Mouse (Mus musculus): ENCODE measurements around the gene Cryaa. TPM values are rescaled to one million over a fixed set of nuclear protein-coding genes. Genes with fewer than 3 reads are reported as not detected.
"Not testable (repeated sequence)": the region's sequence is repeated elsewhere in the genome, so short reads cannot be mapped to it uniquely, and the experiment has no call there.

Cryaa gene
- polyA plus RNA-seq, 1 experiment from 2014 or later = not detected

GRCm38 (mm10) chr17:31695356-31695755 lies 17.7 kb downstream of the Cryaa start:
- peaks cover 12% of the 10 kb centered on the region for H3K4me1 ChIP-seq
- not testable (repeated sequence) for H3K4me3 ChIP-seq; H3K27me3 ChIP-seq (ENCODE audit: low read depth, poor library complexity, severe bottlenecking); H3K27ac ChIP-seq; H3K9me3 ChIP-seq (replicated peaks); H3K36me3 ChIP-seq; DNase-seq (ENCODE audit: low spot score)
- 84% methylated on average over 7 of the region's 7 CpGs for WGBS

- Histone ChIP-seq H3K36me3 (no peaks in the 10 kb centered on the region), H3K27me3 (ENCODE audit: low read depth, poor library complexity, severe bottlenecking) (no peaks in the 10 kb centered on the region), H3K27ac (no peak overlapping the region), H3K4me1 (peaks cover 8% of the 10 kb centered on the region), H3K9me3 (replicated peaks) (no peaks in the 10 kb centered on the region), H3K4me3 (no peak overlapping the region)
- no peak for DNase-seq (ENCODE audit: low spot score)
- 84% methylated on average over 11 of the region's 11 CpGs for WGBS
These were observed 20.7 kb downstream of the Cryaa start for GRCm38 (mm10) chr17:31698347-31698746.

- Histone ChIP-seq H3K27me3 (ENCODE audit: low read depth, poor library complexity, severe bottlenecking) (no peaks in the 10 kb centered on the region), H3K36me3 (no peaks in the 10 kb centered on the region), H3K4me1 (no peaks in the 10 kb centered on the region), H3K27ac (no peak overlapping the region), H3K9me3 (replicated peaks) (no peaks in the 10 kb centered on the region), H3K4me3 (no peak overlapping the region)
- no peak for DNase-seq (ENCODE audit: low spot score)
- WGBS = 75% methylated on average over 6 of the region's 6 CpGs
These were observed 25.8 kb downstream of the Cryaa start for GRCm38 (mm10) chr17:31703276-31703980.

GRCm38 (mm10) chr17:31705271-31706020 lies 27.8 kb downstream of the Cryaa start:
- no peaks in the 10 kb centered on the region for H3K9me3 ChIP-seq (replicated peaks)
- H3K27ac ChIP-seq = no peak overlapping the region
- 0 out of 2 replicates have a peak, but pooled peaks cover 1% of the 10 kb centered on the region for H3K4me1 ChIP-seq
- no peaks in the 10 kb centered on the region for H3K27me3 ChIP-seq (ENCODE audit: low read depth, poor library complexity, severe bottlenecking)
- WGBS = 70% methylated on average over 20 of the region's 20 CpGs
- H3K36me3 ChIP-seq = no peaks in the 10 kb centered on the region
- no peak overlapping the region for H3K4me3 ChIP-seq
- no peak for DNase-seq (ENCODE audit: low spot score)

GRCm38 (mm10) chr17:31709121-31709741 lies 31.6 kb downstream of the Cryaa start:
- Histone ChIP-seq H3K4me1 (0 out of 2 replicates have a peak, but pooled peaks cover 5% of the 10 kb centered on the region), H3K36me3 (no peaks in the 10 kb centered on the region), H3K27ac (no peak overlapping the region), H3K9me3 (replicated peaks) (no peaks in the 10 kb centered on the region), H3K27me3 (ENCODE audit: low read depth, poor library complexity, severe bottlenecking) (no peaks in the 10 kb centered on the region), H3K4me3 (no peak overlapping the region)
- no peak for DNase-seq (ENCODE audit: low spot score)
- WGBS = 51% methylated on average over 7 of the region's 7 CpGs

GRCm38 (mm10) chr17:31710455-31710854 lies 32.8 kb downstream of the Cryaa start:
- Histone ChIP-seq H3K27me3 (ENCODE audit: low read depth, poor library complexity, severe bottlenecking) (no peaks in the 10 kb centered on the region), H3K4me3 (no peak overlapping the region), H3K4me1 (0 out of 2 replicates have a peak, but pooled peaks cover 5% of the 10 kb centered on the region), H3K27ac (no peak overlapping the region), H3K36me3 (no peaks in the 10 kb centered on the region), H3K9me3 (replicated peaks) (no peaks in the 10 kb centered on the region)
- 69% methylated on average over 8 of the region's 8 CpGs for WGBS
- DNase-seq (ENCODE audit: low spot score) = no peak

- 86% methylated on average over 9 of the region's 9 CpGs for WGBS
These were observed 36.1 kb downstream of the Cryaa start for GRCm38 (mm10) chr17:31713709-31714108.

GRCm38 (mm10) chr17:31714125-31714524 lies 36.5 kb downstream of the Cryaa start:
- H3K4me1 ChIP-seq = 0 out of 2 replicates have a peak, but pooled peaks cover 5% of the 10 kb centered on the region
- no peak overlapping the region for H3K4me3 ChIP-seq
- H3K36me3 ChIP-seq = no peaks in the 10 kb centered on the region
- H3K27me3 ChIP-seq (ENCODE audit: low read depth, poor library complexity, severe bottlenecking) = no peaks in the 10 kb centered on the region
- WGBS = 92% methylated on average over 3 of the region's 3 CpGs
- DNase-seq (ENCODE audit: low spot score) = no peak
- no peaks in the 10 kb centered on the region for H3K9me3 ChIP-seq (replicated peaks)
- H3K27ac ChIP-seq = no peak overlapping the region

More at GRCm38 (mm10) chr17:31713709-31714108, 36.1 kb downstream of the Cryaa start:
- H3K4me3 ChIP-seq = no peak overlapping the region
- no peak overlapping the region for H3K27ac ChIP-seq
- no peaks in the 10 kb centered on the region for H3K27me3 ChIP-seq (ENCODE audit: low read depth, poor library complexity, severe bottlenecking)
- 0 out of 2 replicates have a peak, but pooled peaks cover 5% of the 10 kb centered on the region for H3K4me1 ChIP-seq
- H3K9me3 ChIP-seq (replicated peaks) = no peaks in the 10 kb centered on the region
- DNase-seq (ENCODE audit: low spot score) = no peak
- no peaks in the 10 kb centered on the region for H3K36me3 ChIP-seq

- Histone ChIP-seq H3K4me3 (no peak overlapping the region), H3K9me3 (replicated peaks) (no peaks in the 10 kb centered on the region), H3K27ac (no peak overlapping the region), H3K4me1 (0 out of 2 replicates have a peak, but pooled peaks cover 5% of the 10 kb centered on the region), H3K36me3 (no peaks in the 10 kb centered on the region), H3K27me3 (ENCODE audit: low read depth, poor library complexity, severe bottlenecking) (no peaks in the 10 kb centered on the region)
- 84% methylated on average over 11 of the region's 11 CpGs for WGBS
- no peak for DNase-seq (ENCODE audit: low spot score)
These were observed 37.4 kb downstream of the Cryaa start for GRCm38 (mm10) chr17:31715006-31715405.

GRCm38 (mm10) chr17:31721637-31722036 lies 44.0 kb downstream of the Cryaa start:
- no peak for DNase-seq (ENCODE audit: low spot score)
- H3K4me1 ChIP-seq = peaks cover 18% of the 10 kb centered on the region
- H3K27ac ChIP-seq = no peak overlapping the region
- H3K4me3 ChIP-seq = no peak overlapping the region
- H3K9me3 ChIP-seq (replicated peaks) = no peaks in the 10 kb centered on the region
- no peaks in the 10 kb centered on the region for H3K36me3 ChIP-seq
- H3K27me3 ChIP-seq (ENCODE audit: low read depth, poor library complexity, severe bottlenecking) = no peaks in the 10 kb centered on the region
- 89% methylated on average over 6 of the region's 6 CpGs for WGBS

- Histone ChIP-seq H3K36me3 (no peaks in the 10 kb centered on the region), H3K27ac (no peak overlapping the region), H3K9me3 (replicated peaks) (no peaks in the 10 kb centered on the region), H3K27me3 (ENCODE audit: low read depth, poor library complexity, severe bottlenecking) (no peaks in the 10 kb centered on the region), H3K4me3 (no peak overlapping the region), H3K4me1 (peaks cover 28% of the 10 kb centered on the region)
- 38% methylated on average over 6 of the region's 6 CpGs for WGBS
- no peak for DNase-seq (ENCODE audit: low spot score)
These were observed 47.8 kb downstream of the Cryaa start for GRCm38 (mm10) chr17:31725366-31725765.

- H3K9me3 ChIP-seq (replicated peaks) = no peaks in the 10 kb centered on the region
- no peaks in the 10 kb centered on the region for H3K27me3 ChIP-seq (ENCODE audit: low read depth, poor library complexity, severe bottlenecking)
- no peaks in the 10 kb centered on the region for H3K36me3 ChIP-seq
- H3K4me3 ChIP-seq = no peak overlapping the region
- 94% methylated on average over 5 of the region's 5 CpGs for WGBS
- no peak for DNase-seq (ENCODE audit: low spot score)
- H3K4me1 ChIP-seq = peaks cover 36% of the 10 kb centered on the region
- no peak overlapping the region for H3K27ac ChIP-seq
These were observed 48.6 kb downstream of the Cryaa start for GRCm38 (mm10) chr17:31726216-31726615.

GRCm38 (mm10) chr17:31727230-31727629 lies 49.6 kb downstream of the Cryaa start:
- Histone ChIP-seq H3K4me1 (peaks cover 44% of the 10 kb centered on the region), H3K36me3 (no peaks in the 10 kb centered on the region), H3K27ac (no peak overlapping the region), H3K27me3 (ENCODE audit: low read depth, poor library complexity, severe bottlenecking) (no peaks in the 10 kb centered on the region), H3K9me3 (replicated peaks) (no peaks in the 10 kb centered on the region), H3K4me3 (no peak overlapping the region)
- DNase-seq (ENCODE audit: low spot score) = no peak
- 67% methylated on average over 4 of the region's 4 CpGs for WGBS
